Mouse (Mus musculus) heart, postnatal 25 days (tissue): ENCODE measurements around the gene Cyp4f40. TPM values are rescaled to one million over a fixed set of nuclear protein-coding genes. Genes with fewer than 3 reads are reported as not detected.
A peak's percentile ranks its signal among the peaks of the same experiment; 100 is the strongest.
"Not testable (repeated sequence)": the region's sequence is repeated elsewhere in the genome, so short reads cannot be mapped to it uniquely, and the experiment has no call there.

Experiments
- DNase-seq: peaks from one replicate; pipeline ENCODE4 v3.0.0; 2022; ENCODE audit warnings: low spot score
- intact Hi-C: fragments of 180-260 bp; cut with DNase I; formaldehyde crosslinking; loops from one replicate; pipeline ENCODE4 v1.15.1; 2025
- total RNA-seq, 2 experiments: library from RNA; stranded (reverse); gene quantifications; 2 replicates each; pipeline ENCODE4 v1.2.3; 2021

Gene Cyp4f40
- not detected for total RNA-seq

DNA sequence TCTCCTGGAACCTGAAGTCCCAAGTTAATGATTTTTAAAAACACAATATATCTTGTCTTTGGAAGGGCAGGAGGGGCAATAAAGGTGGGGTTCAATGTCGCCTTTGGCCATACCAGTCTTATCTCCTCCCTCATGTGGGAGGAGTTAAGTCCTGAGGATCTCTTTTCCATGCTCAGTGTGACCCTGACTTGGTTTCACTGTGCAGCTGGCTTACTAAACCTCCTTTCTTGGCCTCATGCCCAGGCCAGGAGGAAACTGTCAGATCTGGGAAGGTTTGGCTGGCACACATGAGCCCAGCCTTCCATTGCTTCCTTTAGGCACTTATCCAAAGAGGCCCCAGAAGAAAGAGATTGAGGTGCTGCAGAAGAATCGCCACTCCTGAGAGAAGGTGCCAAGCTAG, at the start of gene Cyp4f40:
TSS of gene Cyp4f40 (plus strand) at position 189 of the 400 bp plus-strand sequence.
- no peak for DNase-seq
- intact Hi-C loops: loop anchor here (10.0 kb wide), 1 partner anchor 216 kb away; no protein-coding TSS in a partner anchor

DNA sequence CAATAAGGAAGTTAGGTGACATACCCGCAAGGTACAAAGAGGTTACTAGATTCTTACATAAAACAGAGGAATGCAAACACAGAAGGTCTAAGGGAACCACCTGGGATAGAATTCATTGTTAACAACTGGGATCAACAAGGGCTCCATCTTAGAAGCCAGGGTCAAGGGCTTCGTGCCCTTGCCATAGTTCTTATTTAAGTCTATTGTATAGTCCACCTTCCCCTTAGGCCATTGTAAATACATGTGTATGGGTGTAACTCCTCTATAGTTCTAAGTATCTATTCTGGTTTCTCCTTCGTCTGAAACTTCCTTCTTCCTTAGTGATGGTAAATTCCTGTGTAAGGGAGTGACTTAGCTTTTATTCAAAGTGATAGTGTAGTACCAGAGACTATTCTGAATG, 48.5 kb upstream of the Cyp4f40 start:
- DNase-seq, intact Hi-C loops: not testable (repeated sequence)

DNA sequence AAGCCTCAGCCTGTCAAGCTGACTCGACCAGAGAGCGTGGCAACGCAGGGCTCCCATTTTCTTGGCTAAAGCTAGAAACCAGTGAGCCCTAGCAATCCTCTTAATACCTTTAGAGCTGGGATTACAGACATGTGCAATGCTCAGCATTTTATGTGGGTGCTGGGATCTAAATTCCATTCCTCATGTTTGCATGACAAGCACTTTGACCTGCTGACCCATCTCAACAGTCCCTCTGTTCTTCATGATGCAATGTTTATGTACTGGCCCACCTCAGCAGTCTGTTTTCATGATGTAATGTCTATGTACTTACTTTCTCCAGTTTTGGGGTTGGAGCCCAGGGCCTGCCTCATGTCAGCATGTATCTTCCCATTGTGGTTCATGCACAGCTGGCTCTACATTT, 47.8 kb upstream of the Cyp4f40 start:
- intact Hi-C loops: no loop called here
- DNase-seq: no peak

DNA sequence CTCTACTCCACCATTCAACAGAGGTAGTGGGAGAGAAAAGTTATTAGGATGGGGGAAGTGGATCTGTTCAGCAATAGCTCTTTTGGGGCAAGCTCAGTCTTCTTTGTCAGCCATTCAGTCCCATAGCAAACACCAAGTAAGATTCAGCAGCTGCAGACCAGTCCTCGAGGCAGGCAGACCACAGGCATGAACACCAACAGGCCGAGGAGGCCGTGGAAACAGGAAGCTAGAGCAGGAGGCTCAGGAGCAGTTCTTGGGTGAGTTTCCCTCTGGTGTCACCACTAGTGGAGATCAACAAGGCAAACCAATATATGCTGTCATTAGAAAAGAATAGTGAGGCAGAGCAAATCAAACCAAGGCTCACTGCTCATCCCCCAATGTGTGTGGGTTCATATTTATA, 46.3 kb upstream of the Cyp4f40 start:
- intact Hi-C loops: no loop called here

DNA sequence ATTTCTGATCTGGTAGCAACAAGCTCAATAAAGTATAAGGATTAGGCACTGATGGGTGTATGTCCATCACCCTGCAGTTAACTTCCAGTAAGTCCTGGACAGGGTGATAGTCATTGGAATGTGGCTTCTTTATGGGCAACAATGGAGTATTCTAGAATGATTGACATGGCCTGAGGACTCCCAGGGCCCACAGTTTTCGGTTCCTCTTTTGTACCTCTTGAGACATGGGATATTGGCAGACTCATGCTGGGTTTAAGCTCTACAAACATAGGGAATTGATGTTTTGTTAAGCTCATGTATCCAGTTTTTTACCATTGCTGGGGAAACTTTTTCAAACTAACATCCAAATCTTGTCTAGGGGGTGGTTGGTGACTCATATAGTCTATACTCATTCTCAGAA, 41.4 kb upstream of the Cyp4f40 start:
- no peak for DNase-seq
- intact Hi-C loops: no loop called here

More for the DNA sequence above, 46.3 kb upstream of the Cyp4f40 start:
- no peak for DNase-seq

DNA sequence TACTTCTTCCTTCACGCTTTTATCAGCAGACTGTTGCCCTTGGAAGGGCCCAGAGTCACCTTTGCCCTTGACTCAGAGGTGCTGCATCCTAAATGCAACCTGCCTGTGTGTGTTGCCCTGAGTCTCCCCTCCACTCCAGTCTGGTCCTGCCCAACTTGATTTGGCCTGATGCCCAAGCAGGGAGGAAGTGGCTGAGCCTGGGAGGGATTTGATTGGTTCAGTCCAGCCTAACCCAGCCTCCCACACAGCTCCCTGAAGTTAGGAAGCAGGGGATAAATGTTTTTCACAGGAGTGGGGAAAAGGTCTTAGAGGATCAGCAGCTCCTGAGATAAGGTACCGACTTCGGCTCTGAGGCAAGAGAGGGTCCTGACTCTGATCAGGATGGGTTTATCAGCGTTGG, 37.7 kb upstream of the Cyp4f40 start, which contains the start of gene Cyp4f37:
TSS of gene Cyp4f37 (plus strand) at position 292 of the 400 bp plus-strand sequence.
- intact Hi-C loops, DNase-seq: not testable (repeated sequence)

DNA sequence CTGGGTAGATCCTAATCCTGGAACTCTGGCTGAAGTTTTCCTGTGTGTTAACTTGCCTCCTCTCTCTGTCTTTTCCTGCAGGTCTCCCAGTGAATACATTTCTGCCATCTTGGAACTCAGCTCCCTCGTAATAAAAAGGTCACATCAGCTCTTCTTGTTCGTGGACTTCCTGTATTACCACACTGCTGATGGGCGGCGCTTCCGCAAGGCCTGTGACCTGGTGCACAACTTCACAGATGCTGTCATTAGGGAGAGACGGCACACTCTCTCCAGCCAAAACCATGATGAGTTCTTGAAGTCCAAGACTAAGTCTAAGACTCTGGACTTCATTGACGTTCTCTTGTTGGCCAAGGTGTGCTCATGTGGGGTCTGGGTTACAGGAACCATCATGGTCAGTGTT, 29.0 kb upstream of the Cyp4f40 start:
- DNase-seq: not testable (repeated sequence)
- intact Hi-C loops: loop anchor here (2.0 to 10.0 kb wide), 2 partner anchors 87 to 105 kb away; no protein-coding TSS in a partner anchor

DNA sequence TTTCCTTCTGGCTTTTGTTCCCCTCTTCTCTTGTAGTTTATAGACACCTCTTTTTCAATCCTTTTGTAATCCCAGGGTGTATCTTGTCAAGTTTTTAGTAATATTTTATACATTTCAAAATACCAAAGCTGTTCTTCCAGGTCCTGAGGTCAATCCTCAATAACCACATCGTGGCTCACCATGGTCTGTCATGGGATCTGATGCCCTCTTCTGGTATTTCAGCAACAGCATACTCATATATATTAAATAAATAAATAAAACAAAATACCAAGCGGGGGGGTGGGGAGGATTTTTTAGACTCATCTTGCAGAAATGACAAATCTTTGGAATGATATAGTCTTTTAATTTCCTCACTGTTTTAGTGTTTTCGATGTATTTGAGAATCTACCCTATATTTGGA, 26.8 kb upstream of the Cyp4f40 start:
- no peak for DNase-seq
- intact Hi-C loops: loop anchor here (10.0 kb wide), 1 partner anchor 107 kb away; no protein-coding TSS in a partner anchor

DNA sequence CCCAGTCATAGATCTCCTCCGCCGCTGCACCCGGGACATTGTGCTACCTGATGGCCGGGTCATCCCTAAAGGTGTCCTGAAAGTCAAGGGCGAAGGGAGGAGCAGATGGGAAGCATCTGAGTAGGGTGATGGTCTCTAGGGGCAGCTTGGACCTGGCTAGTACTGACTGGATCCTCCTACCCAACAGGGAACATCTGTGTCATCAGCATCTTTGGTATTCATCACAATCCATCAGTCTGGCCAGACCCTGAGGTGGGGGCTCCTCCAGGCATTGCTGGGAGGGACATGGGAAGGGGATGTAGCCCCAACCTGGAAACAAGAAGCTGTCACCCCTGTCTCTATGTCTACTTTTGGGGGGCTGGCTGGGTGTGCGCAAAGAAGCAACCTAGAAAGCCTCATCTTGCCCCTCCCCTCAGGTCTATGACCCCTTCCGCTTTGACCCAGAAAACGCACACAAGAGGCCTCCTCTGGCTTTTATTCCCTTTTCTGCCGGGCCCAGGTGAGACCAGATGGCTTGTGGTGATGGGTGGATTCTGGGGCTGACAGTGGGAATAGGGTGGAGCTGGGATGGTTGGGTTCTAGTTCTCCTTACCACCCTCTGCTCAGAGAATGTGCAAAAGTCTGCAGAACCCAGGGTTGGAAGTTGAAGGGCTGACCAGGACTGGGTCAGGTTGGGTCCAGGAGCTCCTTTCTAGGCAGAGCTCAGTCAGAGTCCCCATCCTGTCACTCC, 24.3 kb upstream of the Cyp4f40 start:
- intact Hi-C loops: loop anchor here (2.0 to 10.0 kb wide), 2 partner anchors 110 to 316 kb away; no protein-coding TSS in a partner anchor
- not testable (repeated sequence) for DNase-seq

DNA sequence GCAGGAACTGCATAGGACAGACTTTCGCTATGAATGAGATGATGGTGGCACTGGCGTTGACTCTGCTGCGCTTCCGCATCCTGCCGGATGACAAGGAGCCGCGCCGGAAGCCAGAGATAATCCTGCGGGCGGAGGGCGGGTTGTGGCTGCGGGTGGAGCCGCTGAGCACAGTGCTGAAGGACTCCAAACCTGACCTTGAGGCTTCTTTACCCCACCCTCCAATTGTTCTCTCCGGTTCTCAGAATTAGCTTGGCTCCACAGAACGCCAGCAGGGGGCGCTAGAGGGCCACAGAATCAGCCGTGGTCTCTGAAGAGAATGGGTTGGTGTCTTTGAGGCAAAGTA, 23.8 kb upstream of the Cyp4f40 start:
- intact Hi-C loops: loop anchor here (1.0 to 10.0 kb wide), 3 partner anchors 45 to 316 kb away; no protein-coding TSS in a partner anchor
- DNase-seq: peak; percentile 29

DNA sequence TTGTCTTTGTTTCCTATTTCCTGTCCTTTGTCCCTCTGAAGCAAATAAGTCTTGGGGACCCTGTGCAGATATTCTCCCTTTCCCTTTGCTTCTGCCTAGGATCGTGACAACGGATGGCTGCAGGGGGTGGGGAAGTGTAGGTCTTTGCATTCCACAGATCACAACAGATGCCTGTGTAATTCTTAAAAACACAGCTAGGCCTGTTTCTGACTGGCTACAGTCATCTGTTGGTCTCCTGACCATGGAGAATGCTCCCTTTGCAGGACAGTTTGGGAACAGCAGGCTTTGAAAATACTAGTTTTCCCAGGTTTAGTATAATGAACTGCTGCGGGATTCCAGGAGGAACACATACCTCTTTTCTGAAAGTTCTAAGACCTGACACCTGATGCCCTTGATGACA, 22.4 kb upstream of the Cyp4f40 start:
- intact Hi-C loops: loop anchor here (10.0 kb wide), 1 partner anchor 112 kb away; no protein-coding TSS in a partner anchor
- DNase-seq: no peak

DNA sequence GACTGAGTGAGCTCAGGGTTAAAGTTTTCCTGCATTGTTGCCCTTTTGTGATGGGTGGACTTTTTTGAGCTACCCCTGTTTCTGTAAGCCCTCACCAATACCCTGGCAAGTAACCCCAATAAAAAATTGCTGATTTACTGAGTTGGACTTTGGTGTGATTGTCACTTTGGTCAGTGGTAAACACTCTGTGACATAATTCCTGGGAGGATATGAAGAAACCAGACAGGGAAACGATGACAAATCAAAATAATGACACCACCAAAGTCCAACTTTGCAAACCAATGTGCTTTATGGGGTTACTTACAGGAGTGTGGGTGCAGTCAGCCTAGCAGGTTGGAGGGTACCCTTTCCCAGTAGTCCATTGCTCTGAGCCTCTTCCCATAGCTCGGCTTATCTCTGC, 21.5 kb upstream of the Cyp4f40 start:
- intact Hi-C loops: loop anchor here (10.0 kb wide), 1 partner anchor 112 kb away; no protein-coding TSS in a partner anchor

DNA sequence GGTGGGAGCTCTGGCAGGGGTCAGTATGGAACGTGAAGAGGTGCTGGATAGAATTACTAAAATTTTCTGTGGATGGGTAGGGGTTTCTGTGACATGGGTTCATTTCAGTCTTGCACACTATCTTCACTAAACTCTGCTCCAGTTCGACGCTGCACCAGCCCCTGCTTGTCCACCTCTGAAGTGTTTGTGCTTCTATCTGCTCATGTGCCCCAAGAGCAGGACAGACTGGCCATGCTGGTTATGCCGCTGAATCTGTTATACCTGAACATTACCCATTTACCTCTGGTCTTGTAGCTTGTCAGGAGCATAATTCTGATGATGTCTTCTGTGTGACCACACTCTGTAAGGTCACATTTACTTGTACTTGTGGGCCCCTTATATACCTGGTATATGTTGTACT, 12.1 kb upstream of the Cyp4f40 start:
- no peak for DNase-seq
- intact Hi-C loops: no loop called here

More for the DNA sequence above, 21.5 kb upstream of the Cyp4f40 start:
- no peak for DNase-seq

DNA sequence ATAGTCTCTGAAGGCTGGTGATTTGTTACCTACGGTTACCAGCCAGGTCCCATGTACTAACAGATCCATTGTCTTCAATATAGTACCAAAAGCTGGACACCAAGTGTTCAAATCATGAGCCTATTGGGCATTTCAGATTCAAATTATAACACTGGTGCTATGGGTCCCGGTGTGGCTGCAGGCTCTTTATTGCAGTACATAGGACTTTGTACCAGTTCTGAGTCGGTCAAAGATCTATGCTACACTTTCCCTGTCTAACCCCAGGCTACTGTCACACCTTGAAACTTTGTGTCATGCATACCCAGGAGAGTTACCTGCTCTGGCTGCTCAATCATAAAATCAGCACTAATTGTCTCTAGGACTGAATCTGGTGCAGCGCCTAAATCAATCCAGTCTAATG, 4.8 kb upstream of the Cyp4f40 start:
- intact Hi-C loops: loop anchor here (10.0 kb wide), 1 partner anchor 221 kb away; no protein-coding TSS in a partner anchor
- DNase-seq: no peak

DNA sequence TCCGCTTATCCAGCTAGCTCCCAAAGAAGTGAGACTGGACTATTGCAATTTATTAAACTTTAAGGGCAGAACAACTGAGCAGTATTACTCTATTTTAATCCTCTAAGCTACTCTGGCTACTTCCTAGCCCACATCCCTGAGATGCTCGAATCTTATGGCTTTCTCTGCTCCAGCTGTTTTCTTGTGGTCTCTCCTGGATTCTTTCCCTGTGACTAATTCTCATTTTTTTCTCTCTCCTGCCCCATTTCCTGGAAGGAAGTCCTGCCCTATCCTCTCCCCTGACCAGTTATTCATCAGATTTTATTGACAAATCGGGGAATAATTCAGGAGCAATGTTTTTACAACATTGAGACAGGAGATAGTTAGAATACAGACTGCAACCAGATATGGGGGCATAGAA, 1.7 kb upstream of the Cyp4f40 start:
- intact Hi-C loops: loop anchor here (10.0 kb wide), 1 partner anchor 218 kb away; no protein-coding TSS in a partner anchor
- no peak for DNase-seq

DNA sequence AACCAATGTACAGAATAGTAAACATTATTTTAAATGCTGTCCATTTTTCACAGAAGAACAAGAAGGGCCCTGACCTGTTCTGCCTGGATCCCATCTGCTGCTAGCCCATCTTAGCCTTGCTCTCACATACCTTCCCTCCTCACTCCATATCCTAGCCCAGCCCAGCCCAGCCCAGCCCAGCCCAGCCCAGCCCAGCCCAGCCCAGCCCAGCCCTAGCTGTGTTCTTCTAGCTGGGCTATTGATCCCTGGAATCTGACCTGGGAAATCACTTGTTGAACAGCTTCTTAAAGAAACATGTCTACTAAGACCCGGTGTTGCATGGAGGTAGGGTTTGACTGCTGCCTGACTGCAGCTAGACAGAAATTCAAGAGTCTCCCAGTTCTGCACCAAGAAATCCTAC, 454 bp upstream of the Cyp4f40 start:
- no peak for DNase-seq
- intact Hi-C loops: loop anchor here (10.0 kb wide), 1 partner anchor 217 kb away; no protein-coding TSS in a partner anchor

DNA sequence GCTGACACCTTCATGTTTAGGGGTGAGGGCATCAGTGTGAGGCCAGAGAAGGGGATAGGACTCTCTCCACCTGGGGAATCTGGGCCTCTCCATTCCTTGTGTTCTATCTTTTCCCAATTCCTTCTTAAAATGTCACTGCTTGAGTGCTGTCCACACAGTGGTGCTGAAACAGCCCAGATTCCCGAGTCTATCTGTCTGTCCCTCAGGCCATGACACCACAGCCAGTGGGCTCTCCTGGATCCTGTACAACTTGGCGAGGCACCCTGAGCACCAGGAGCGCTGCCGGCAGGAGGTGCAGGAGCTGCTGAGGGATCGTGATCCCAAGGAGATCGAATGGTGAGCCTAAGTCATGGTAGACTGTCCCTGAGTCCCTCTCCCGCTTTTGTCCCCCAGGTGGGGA, 15.3 kb downstream of the Cyp4f40 start:
- DNase-seq: no peak
- intact Hi-C loops: no loop called here

DNA sequence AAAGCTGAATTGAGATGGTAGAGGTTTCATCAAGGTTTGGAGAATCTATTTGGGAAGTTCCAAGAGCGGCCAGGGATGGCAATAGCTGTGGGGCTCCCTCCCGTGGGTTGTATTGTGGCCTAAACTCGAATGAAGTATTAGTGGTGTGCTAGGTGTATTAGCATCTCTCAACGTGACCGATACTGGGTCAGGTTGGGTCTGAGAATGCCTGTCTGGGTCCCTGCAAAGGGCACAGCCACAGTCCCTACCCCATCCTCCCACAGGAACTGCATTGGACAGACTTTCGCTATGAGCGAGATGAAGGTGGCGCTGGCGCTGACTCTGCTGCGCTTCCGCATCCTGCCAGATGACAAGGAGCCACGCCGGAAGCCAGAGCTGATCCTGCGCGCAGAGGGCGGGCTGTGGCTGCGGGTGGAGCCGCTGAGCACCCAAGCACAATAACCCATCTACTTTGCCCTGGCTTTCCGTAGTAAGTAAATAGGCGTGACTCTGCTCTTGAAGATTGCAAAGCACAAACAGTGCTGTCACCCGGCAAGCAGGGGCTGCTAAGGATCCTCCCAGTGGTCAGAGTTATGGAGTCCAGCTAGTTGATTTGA, 17.4 kb downstream of the Cyp4f40 start:
- intact Hi-C loops: no loop called here
- no peak for DNase-seq

DNA sequence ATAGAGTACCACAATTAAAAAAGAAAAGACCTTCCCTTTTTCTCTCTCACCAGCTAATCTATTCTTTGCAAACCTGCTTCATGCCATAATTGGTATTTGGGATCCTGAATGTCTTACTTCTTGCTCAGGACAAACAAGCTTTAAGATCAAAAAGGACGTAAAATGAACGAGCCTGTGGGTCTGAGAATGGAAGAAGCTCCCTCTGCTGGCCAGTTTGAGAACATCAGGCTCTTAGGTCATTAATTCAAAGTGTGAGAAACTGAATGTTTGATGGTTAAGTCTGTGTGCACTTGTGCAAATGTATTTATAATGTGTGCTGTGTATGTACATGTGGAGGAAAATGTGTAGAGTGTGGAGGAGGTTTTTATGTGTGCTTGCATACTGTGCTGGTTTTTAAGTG, 21.7 kb downstream of the Cyp4f40 start:
- no peak for DNase-seq
- intact Hi-C loops: loop anchor here (1.0 kb wide), 3 partner anchors 45 to 152 kb away; no protein-coding TSS in a partner anchor

DNA sequence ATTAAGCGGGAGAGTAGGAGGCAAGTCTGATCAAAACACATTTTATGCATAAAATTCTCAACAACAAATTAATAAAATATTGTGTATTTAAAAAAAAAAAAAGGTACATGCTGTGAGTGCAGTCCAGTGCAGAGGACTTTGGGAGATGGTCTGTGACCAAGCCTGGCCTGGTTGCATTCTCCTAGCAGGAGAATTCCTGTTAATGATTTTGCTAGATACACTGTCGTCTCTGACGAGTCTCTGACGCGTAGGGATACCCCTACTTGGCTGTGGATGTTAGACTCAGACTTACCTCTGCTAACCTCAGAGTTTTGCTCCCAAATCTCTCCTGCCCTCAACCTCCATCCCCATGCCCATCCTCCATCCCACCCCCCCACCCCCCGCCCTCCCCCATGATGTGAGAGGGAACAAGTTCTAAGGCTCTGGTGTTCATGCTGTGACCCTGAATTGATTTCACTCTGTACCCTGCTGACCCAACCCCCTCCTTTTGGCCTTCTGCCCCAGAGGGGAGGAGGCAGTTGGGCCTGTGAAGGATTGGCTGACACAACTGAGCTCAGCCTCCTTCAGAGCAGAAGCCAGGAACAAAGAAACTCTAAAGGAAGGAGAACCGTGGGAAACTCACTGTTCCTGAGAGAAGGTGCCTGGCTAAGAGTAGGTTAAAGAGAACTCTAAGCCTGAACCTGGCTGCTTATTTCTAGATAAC, 26.5 kb downstream of the Cyp4f40 start, which contains the start of gene Cyp4f15:
TSS of gene Cyp4f15 (plus strand) at position 580 of the 703 bp plus-strand sequence.
- intact Hi-C loops: no loop called here
- no peak for DNase-seq
